Comparison of ENCODE assay signal across 8 mouse cellular contexts in genomic region chr11:68864544-68865189, GRCm38 (mm10). TPM values are rescaled to one million over a fixed set of nuclear protein-coding genes. Genes with fewer than 3 reads are reported as not detected.
DNase-seq lines count a peak whose midpoint lies in the region; TF ChIP-seq lines count a peak whose summit lies in the region.

No protein-coding gene starts in this region.

- no peak overlapping the region for H3K4me3 ChIP-seq in left cerebral cortex, adult 2 months

- DNase-seq in 416B (ENCODE audit: low read depth), result peak; percentile 98
- DNase-seq in adrenal gland, adult (ENCODE audit: inconsistent age in 2 of 2, low spot score in 1 of 2), result peak; percentile 97 to 99
- DNase-seq in gastrocnemius, postnatal 36 days, result peak; percentile 57 to 83
- peak; percentile 99 for DNase-seq in kidney, adult 9 months
- peak; percentile 96 for DNase-seq in lung, postnatal 36 days
- no peak for DNase-seq in thymus, postnatal 25 days
- DNase-seq in thymus, postnatal 36 days, result no peak
- DNase-seq in left cerebral cortex, adult 2 months (ENCODE audit: extremely low spot score in 1 of 2, low spot score in 2 of 2), result no peak

- TF ChIP-seq CTCF in left cerebral cortex, adult 2 months (IDR thresholded peaks at IDR 0.05), result no peak

- H3K27ac ChIP-seq in left cerebral cortex, adult 2 months, result no peak overlapping the region; the same call in 1 of the 2 replicates

- intact Hi-C loops in gastrocnemius, postnatal 36 days (cut with DNase I), result no loop called here
- intact Hi-C loops in left cerebral cortex, adult 2 months (cut with DNase I), result no loop called here

RNA-seq across cellular contexts. Expression of gene Ndel1, which starts 7.0 kb away (rescaled TPM):
- total RNA-seq in gastrocnemius, postnatal 36 days (2021), result 10 to 100 TPM; 70.0 to 81.9 TPM
- 100 to 1,000 TPM; 108 to 115 TPM for total RNA-seq in left cerebral cortex, adult 2 months (2021)

RNA-seq across cellular contexts. Expression of gene Rnf222, which starts 23.7 kb away (rescaled TPM):
- not detected for total RNA-seq in gastrocnemius, postnatal 36 days (2021)
- total RNA-seq in left cerebral cortex, adult 2 months (2021), result not detected

RNA-seq across cellular contexts. Expression of gene Rpl26, which starts 36.7 kb away (rescaled TPM):
- 100 to 1,000 TPM; 536 to 627 TPM for total RNA-seq in gastrocnemius, postnatal 36 days (2021)
- 100 to 1,000 TPM; 727 to 749 TPM for total RNA-seq in left cerebral cortex, adult 2 months (2021)

Comparison
In these comparisons a context has a peak if more than half of its experiments do, and no peak if none do; other contexts are left out.
1. DNase-seq: peak in 416B (single experiment), adrenal gland, adult (2 of 2), gastrocnemius, postnatal 36 days (2 of 2), kidney, adult 9 months (single experiment) and lung, postnatal 36 days (single experiment); none in thymus, postnatal 25 days (single experiment), thymus, postnatal 36 days (0 of 2) and left cerebral cortex, adult 2 months (0 of 2).